Mouse (Mus musculus) ES-E14 (cell line): Measurements from ENCODE around the gene Gm12248.

Source experiments
- CHD2 ChIP-seq: IDR thresholded peaks from 2 replicates; pipeline ENCODE4 v1.6.1; 2014; ENCODE audit warnings: mild to moderate bottlenecking, low read depth, low read length, inconsistent platforms
- HCFC1 ChIP-seq: IDR thresholded peaks from 2 replicates; pipeline ENCODE4 v1.6.1; 2012; ENCODE audit warnings: low read length, inconsistent platforms, borderline replicate concordance; ENCODE audit not compliant: insufficient read depth
- MAFK ChIP-seq: IDR thresholded peaks from 2 replicates; pipeline ENCODE4 v1.6.1; 2014; ENCODE audit warnings: mild to moderate bottlenecking, low read depth, low read length, inconsistent platforms; ENCODE audit not compliant: insufficient read depth
- ZC3H11A ChIP-seq: IDR thresholded peaks from 2 replicates; pipeline ENCODE4 v1.6.1; 2012; ENCODE audit warnings: low read depth, mild to moderate bottlenecking, inconsistent platforms, low read length, borderline replicate concordance

DNA sequence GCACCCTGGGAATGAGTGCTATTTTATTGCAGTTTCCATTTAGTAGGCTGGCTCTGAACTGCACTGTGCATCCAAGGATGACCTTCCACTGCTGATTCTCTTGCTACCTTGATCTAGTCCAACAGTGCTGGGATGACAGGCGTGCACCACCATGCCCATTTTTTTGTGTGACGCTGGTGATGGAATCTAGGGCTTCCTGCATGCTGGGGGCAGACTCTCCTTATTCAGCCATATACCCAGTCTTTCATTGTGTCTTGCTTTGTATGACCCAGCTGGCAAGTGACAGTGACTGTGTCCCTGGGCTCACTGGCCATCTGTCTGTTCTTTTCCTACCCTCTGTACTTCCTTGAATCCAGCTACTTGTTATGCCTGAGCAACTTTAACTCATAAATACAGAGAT, 30.8 kb upstream of the Gm12248 start:
- no peak for TF ChIP-seq HCFC1
- TF ChIP-seq MAFK: no peak
- TF ChIP-seq CHD2: no peak
- TF ChIP-seq ZC3H11A: no peak
